Mouse (Mus musculus): ENCODE data around the gene Ppp1r8. TPM values are rescaled to one million over a fixed set of nuclear protein-coding genes. Genes with fewer than 3 reads are reported as not detected.

Gene Ppp1r8
- polyA plus RNA-seq, 1 experiment from 2014 or later = 119 TPM

DNA sequence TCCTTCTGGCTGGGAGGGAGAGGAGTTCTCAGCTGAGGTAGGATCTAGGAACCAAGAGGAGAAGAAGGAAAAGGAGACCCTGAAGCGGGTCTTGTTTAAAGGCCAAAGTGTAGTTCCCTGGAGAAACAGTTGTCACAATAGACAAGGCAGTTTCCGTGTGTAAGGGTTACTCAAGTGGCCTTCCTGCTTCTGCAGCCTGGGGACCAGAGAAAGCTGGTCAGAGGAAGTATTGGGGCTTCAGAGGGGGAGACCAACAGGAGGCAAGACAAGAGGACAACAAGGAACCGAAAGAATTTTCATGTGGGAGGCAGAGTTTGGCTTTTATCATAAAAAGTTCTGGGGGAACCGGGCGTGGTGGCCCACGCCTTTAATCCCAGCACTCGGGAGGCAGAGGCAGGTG, 26.6 kb downstream of the Ppp1r8 start:
- Histone ChIP-seq H3K9ac (ENCODE audit: low read length) (no peak overlapping the region), H3K9me3 (ENCODE audit: control insufficient read depth, low read length) (peaks cover 4% of the 10 kb centered on the region; the same call in 1 of the 2 replicates), H3K4me1 (ENCODE audit: control insufficient read depth, insufficient read depth, low read length) (no peaks in the 10 kb centered on the region), H3K4me2 (no peak overlapping the region), H3K27me3 (ENCODE audit: control insufficient read depth, insufficient read depth, low read length) (no peaks in the 10 kb centered on the region), H3K27ac (ENCODE audit: low read depth, low read length) (no peak overlapping the region), H3K4me3 (ENCODE audit: low read depth, low read length) (no peak overlapping the region), H3K36me3 (ENCODE audit: control insufficient read depth, insufficient read depth, low read length) (no peaks in the 10 kb centered on the region)
- no peak for ATAC-seq (ENCODE audit: low FRiP score)
- WGBS = 86% methylated on average over 7 of the region's 7 CpGs
- DNase-seq (ENCODE audit: low spot score, missing footprints) = no peak

DNA sequence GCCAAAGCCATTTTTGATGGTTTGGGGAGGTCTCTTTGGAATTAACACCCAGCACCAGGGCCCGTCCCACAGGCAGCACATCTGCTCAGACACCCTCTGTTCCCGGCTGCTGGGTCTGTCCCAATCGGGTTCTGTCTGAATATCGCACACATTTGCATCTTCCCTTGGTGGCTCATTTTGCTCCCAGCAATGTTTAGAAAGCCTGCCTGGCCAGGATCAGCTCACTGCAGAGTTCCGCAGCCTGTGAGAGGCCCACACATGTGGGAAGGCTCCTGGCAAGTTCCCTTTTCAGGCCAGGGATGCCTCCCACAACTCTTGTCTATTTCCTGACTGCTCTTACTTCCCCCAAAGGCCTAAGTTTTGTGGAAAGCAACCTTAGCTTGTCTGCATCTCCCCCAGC, 33.3 kb downstream of the Ppp1r8 start:
- ATAC-seq (ENCODE audit: low FRiP score) (no peak), DNase-seq (ENCODE audit: low spot score, missing footprints) (no peak)
- H3K27ac ChIP-seq (ENCODE audit: low read depth, low read length) = no peak overlapping the region
- 89% methylated on average over 5 of the region's 5 CpGs for WGBS
- no peaks in the 10 kb centered on the region for H3K36me3 ChIP-seq (ENCODE audit: control insufficient read depth, insufficient read depth, low read length)
- H3K4me2 ChIP-seq = no peak overlapping the region
- no peaks in the 10 kb centered on the region for H3K4me1 ChIP-seq (ENCODE audit: control insufficient read depth, insufficient read depth, low read length)
- H3K9me3 ChIP-seq (ENCODE audit: control insufficient read depth, low read length) = peaks cover 4% of the 10 kb centered on the region; the same call in 1 of the 2 replicates
- no peak overlapping the region for H3K9ac ChIP-seq (ENCODE audit: low read length)
- no peak overlapping the region for H3K4me3 ChIP-seq (ENCODE audit: low read depth, low read length)
- H3K27me3 ChIP-seq (ENCODE audit: control insufficient read depth, insufficient read depth, low read length) = no peaks in the 10 kb centered on the region

DNA sequence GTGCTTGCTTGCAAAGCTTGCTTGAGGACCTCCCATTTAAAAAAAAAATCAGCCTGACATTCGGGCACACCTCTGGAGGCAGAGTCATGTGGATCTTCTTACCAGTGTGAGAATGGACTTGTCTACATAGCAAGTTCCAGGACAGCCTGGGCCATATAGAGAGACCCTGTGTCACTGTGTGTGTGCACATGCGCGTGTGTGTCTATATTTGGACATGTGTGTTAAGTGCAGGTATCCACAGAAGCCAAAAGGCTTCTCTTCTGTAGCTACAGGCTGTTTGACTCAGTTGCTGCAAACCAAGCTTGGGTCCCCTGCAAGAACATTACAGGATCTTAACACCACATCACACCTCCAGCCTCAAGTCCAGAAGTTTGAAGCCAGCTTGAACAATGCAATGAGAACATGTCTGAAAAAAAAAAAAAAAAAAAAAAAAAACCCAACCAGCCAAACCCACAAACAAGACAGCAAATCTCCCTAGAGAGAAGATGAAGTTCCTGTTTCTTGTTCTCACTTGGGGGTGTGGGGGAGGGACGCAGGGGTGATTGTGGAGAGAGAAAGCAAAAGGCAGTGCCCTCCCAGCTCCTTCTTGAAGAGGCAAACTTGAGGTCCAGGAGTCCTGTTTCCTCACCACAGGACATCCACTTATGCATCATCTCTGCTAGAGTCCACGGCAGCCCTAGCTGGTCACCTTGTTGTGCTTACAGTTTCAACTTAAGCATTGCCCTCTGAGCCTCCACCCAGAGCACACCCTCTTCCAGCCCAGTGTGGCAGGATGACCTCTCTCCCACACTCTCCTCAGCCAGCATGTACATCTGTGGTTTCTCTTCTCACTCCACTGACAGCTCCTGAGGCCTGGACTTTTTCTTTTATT, 35.0 kb downstream of the Ppp1r8 start:
- ATAC-seq (ENCODE audit: low FRiP score) (no peak), DNase-seq (ENCODE audit: low spot score, missing footprints) (no peak)
- H3K36me3 ChIP-seq (ENCODE audit: control insufficient read depth, insufficient read depth, low read length) = no peaks in the 10 kb centered on the region
- peaks cover 4% of the 10 kb centered on the region; the same call in 1 of the 2 replicates for H3K9me3 ChIP-seq (ENCODE audit: control insufficient read depth, low read length)
- 75% methylated on average over 5 of the region's 5 CpGs for WGBS
- no peak overlapping the region for H3K4me3 ChIP-seq (ENCODE audit: low read depth, low read length)
- no peak overlapping the region for H3K9ac ChIP-seq (ENCODE audit: low read length)
- H3K4me2 ChIP-seq = no peak overlapping the region
- H3K4me1 ChIP-seq (ENCODE audit: control insufficient read depth, insufficient read depth, low read length) = no peaks in the 10 kb centered on the region
- no peaks in the 10 kb centered on the region for H3K27me3 ChIP-seq (ENCODE audit: control insufficient read depth, insufficient read depth, low read length)
- no peak overlapping the region for H3K27ac ChIP-seq (ENCODE audit: low read depth, low read length)

DNA sequence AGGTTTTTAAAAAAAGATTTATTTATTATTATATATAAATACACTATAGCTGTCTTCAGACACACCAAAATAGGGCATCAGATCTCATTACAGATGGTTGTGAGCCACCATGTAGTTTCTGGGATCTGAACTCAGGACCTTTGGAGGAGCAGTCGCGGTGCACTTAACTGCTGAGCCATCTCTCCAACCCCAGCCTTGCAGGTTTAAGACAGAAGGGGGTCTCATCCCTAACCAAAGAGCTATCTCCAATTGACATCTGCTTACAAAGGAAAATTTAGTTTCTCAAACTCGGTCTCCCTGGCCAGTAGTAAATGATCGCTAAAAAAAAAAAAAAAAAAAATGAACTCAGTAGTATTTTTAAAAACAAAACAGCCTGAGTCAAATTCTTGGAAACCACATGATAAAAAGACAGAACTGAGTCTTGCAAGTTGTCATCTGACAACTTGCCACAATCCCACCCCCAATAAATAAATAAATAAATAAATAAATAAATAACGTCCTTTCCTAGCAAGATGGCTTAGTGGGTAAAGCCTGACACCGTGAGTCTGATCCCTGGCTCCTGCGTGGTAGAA, 36.3 kb downstream of the Ppp1r8 start:
- no peak overlapping the region for H3K4me3 ChIP-seq (ENCODE audit: low read depth, low read length)
- no peak overlapping the region for H3K9ac ChIP-seq (ENCODE audit: low read length)
- no peaks in the 10 kb centered on the region for H3K36me3 ChIP-seq (ENCODE audit: control insufficient read depth, insufficient read depth, low read length)
- no peak overlapping the region for H3K27ac ChIP-seq (ENCODE audit: low read depth, low read length)
- H3K27me3 ChIP-seq (ENCODE audit: control insufficient read depth, insufficient read depth, low read length) = no peaks in the 10 kb centered on the region
- no peaks in the 10 kb centered on the region for H3K4me1 ChIP-seq (ENCODE audit: control insufficient read depth, insufficient read depth, low read length)
- H3K9me3 ChIP-seq (ENCODE audit: control insufficient read depth, low read length) = peaks cover 4% of the 10 kb centered on the region; the same call in 1 of the 2 replicates
- no peak overlapping the region for H3K4me2 ChIP-seq
- no peak for DNase-seq (ENCODE audit: low spot score, missing footprints)
- no peak for ATAC-seq (ENCODE audit: low FRiP score)
- 86% methylated on average over 7 of the region's 7 CpGs for WGBS

DNA sequence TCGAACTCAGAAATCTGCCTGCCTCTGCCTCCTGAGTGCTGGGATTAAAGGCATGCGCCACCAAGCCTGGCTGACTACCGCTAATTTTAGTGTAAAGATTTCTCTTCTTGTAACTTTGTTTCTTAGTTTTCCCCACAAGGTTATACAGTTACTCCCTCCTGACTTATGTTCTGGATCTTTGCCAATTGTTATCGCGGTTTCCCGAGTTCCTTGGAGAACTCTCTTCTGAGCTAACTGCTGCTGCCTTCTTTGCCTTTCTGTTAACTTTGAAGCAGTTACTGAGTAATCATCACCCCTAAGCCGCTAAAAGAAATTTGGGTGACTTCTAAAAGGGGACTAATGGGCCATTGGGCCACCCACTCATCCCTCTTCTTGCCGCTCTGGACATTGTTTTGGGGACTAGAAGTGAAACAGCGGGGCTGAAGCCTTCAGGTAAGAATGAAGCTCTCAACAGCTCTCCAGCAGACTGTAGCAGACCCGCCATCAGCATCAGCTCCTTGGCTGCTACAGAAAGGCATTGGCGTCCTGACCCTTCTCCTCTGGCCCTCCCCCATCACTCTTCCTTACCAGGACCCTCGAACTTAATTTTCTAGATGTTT, 37.3 kb downstream of the Ppp1r8 start:
- H3K4me2 ChIP-seq = no peak overlapping the region
- peaks cover 1% of the 10 kb centered on the region; the same call in 1 of the 2 replicates for H3K9me3 ChIP-seq (ENCODE audit: control insufficient read depth, low read length)
- H3K4me1 ChIP-seq (ENCODE audit: control insufficient read depth, insufficient read depth, low read length) = no peaks in the 10 kb centered on the region
- no peak for ATAC-seq (ENCODE audit: low FRiP score)
- no peak for DNase-seq (ENCODE audit: low spot score, missing footprints)
- H3K4me3 ChIP-seq (ENCODE audit: low read depth, low read length) = no peak overlapping the region
- H3K27me3 ChIP-seq (ENCODE audit: control insufficient read depth, insufficient read depth, low read length) = no peaks in the 10 kb centered on the region
- no peak overlapping the region for H3K9ac ChIP-seq (ENCODE audit: low read length)
- H3K36me3 ChIP-seq (ENCODE audit: control insufficient read depth, insufficient read depth, low read length) = no peaks in the 10 kb centered on the region
- 88% methylated on average over 12 of the region's 12 CpGs for WGBS
- no peak overlapping the region for H3K27ac ChIP-seq (ENCODE audit: low read depth, low read length)

DNA sequence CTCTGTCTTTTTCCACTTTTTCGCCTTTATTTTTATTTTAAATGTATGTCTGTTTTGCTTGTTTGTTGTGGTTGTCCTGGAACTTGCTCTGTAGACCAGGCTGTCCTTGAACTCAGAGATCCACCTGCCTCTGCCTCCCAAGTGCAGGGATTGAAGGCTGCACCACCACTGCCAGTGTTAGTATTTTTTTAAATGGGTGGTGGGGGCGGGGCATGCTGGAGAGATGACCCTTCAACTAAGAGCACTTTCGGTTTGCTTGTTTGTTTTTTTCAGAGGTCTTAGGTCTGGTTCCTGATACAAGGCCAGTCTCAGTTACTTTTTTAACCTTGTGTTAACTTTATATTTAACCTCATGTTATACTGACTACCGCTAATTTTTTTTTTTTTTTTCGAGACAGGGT, 37.8 kb downstream of the Ppp1r8 start:
- no peaks in the 10 kb centered on the region for H3K36me3 ChIP-seq (ENCODE audit: control insufficient read depth, insufficient read depth, low read length)
- 83% methylated on average over 5 of the region's 5 CpGs for WGBS

DNA sequence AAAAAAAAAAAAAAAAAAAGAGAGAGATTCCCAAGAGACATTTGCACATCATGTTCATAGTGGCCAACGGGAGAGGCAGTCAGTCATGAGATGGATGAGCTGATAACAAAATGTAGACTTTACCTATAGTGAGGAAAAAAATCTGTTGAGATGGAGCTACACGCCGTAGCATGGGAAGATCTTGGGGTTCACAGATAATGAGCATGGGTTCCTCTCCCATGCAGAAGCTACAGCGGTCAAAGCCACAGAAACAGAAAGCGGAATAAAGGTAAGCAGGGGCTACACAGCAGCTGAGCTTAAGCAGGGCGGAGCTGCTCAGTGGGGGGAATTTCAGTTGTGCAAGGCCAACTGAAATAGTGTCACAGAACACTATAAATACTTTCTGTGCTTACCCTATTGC, 38.6 kb downstream of the Ppp1r8 start:
- no peak overlapping the region for H3K9ac ChIP-seq (ENCODE audit: low read length)
- no peak overlapping the region for H3K4me3 ChIP-seq (ENCODE audit: low read depth, low read length)
- H3K4me1 ChIP-seq (ENCODE audit: control insufficient read depth, insufficient read depth, low read length) = no peaks in the 10 kb centered on the region
- no peaks in the 10 kb centered on the region for H3K27me3 ChIP-seq (ENCODE audit: control insufficient read depth, insufficient read depth, low read length)
- no peak for ATAC-seq (ENCODE audit: low FRiP score)
- DNase-seq (ENCODE audit: low spot score, missing footprints) = no peak
- H3K36me3 ChIP-seq (ENCODE audit: control insufficient read depth, insufficient read depth, low read length) = no peaks in the 10 kb centered on the region
- WGBS = 89% methylated on average over 6 of the region's 6 CpGs
- no peak overlapping the region for H3K27ac ChIP-seq (ENCODE audit: low read depth, low read length)
- no peaks in the 10 kb centered on the region for H3K9me3 ChIP-seq (ENCODE audit: control insufficient read depth, low read length)
- no peak overlapping the region for H3K4me2 ChIP-seq

More for the DNA sequence above, 37.8 kb downstream of the Ppp1r8 start:
- H3K27ac ChIP-seq (ENCODE audit: low read depth, low read length) = no peak overlapping the region
- no peak overlapping the region for H3K9ac ChIP-seq (ENCODE audit: low read length)
- no peak overlapping the region for H3K4me2 ChIP-seq
- H3K27me3 ChIP-seq (ENCODE audit: control insufficient read depth, insufficient read depth, low read length) = no peaks in the 10 kb centered on the region
- H3K4me3 ChIP-seq (ENCODE audit: low read depth, low read length) = no peak overlapping the region
- no peaks in the 10 kb centered on the region for H3K4me1 ChIP-seq (ENCODE audit: control insufficient read depth, insufficient read depth, low read length)
- DNase-seq (ENCODE audit: low spot score, missing footprints) (no peak), ATAC-seq (ENCODE audit: low FRiP score) (no peak)
- H3K9me3 ChIP-seq (ENCODE audit: control insufficient read depth, low read length) = no peaks in the 10 kb centered on the region

DNA sequence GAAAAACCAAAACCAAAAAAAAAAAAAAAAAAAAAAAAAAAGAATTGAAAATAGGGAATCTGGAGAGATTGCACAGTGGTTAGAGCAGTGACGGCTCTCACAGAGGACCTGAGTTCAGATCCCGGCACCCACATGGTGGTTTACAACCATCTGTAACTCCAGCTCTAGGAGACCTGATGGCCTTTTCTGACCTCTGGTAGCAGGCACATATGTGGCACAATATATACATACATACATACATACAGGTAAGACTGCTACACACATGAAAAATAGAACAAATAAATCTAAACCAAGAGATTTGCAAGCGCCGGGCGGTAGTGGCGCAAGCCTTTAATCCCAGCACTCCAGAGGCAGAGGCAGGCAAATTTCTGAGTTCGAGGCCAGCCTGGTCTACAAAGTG, 39.1 kb downstream of the Ppp1r8 start:
- Histone ChIP-seq H3K36me3 (ENCODE audit: control insufficient read depth, insufficient read depth, low read length) (no peaks in the 10 kb centered on the region), H3K4me2 (no peak overlapping the region), H3K4me1 (ENCODE audit: control insufficient read depth, insufficient read depth, low read length) (no peaks in the 10 kb centered on the region), H3K27ac (ENCODE audit: low read depth, low read length) (no peak overlapping the region), H3K9me3 (ENCODE audit: control insufficient read depth, low read length) (no peaks in the 10 kb centered on the region), H3K9ac (ENCODE audit: low read length) (no peak overlapping the region), H3K27me3 (ENCODE audit: control insufficient read depth, insufficient read depth, low read length) (no peaks in the 10 kb centered on the region), H3K4me3 (ENCODE audit: low read depth, low read length) (no peak overlapping the region)
- ATAC-seq (ENCODE audit: low FRiP score) (no peak), DNase-seq (ENCODE audit: low spot score, missing footprints) (no peak)
- WGBS = 96% methylated on average over 7 of the region's 7 CpGs

DNA sequence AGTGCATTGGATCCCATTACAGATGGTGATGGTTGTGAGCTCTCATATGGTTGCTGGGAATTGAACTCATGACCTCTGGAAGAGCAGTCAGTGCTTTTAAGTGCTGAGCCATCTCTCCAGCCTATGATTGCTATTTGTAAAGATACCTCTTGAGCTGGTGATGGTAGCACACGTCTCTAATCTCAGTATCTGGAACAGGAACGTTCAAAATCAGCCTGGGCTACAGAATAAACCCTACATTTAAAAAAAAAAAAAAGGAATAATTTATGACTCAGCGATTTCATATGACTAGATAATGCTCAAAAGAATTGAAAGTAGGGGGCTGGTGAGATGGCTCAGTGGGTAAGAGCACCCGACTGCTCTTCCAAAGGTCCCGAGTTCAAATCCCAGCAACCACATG, 39.8 kb downstream of the Ppp1r8 start:
- WGBS = 93% methylated on average over 5 of the region's 5 CpGs
- no peaks in the 10 kb centered on the region for H3K4me1 ChIP-seq (ENCODE audit: control insufficient read depth, insufficient read depth, low read length)
- ATAC-seq (ENCODE audit: low FRiP score) = no peak

More for the DNA sequence above, 39.8 kb downstream of the Ppp1r8 start:
- DNase-seq (ENCODE audit: low spot score, missing footprints) = no peak
- Histone ChIP-seq H3K9ac (ENCODE audit: low read length) (no peak overlapping the region), H3K27ac (ENCODE audit: low read depth, low read length) (no peak overlapping the region), H3K4me2 (no peak overlapping the region), H3K27me3 (ENCODE audit: control insufficient read depth, insufficient read depth, low read length) (no peaks in the 10 kb centered on the region), H3K36me3 (ENCODE audit: control insufficient read depth, insufficient read depth, low read length) (no peaks in the 10 kb centered on the region), H3K4me3 (ENCODE audit: low read depth, low read length) (no peak overlapping the region), H3K9me3 (ENCODE audit: control insufficient read depth, low read length) (no peaks in the 10 kb centered on the region)
